Mouse (Mus musculus): Measurements from ENCODE around the gene Morc2b.
"Not testable (repeated sequence)": the region's sequence is repeated elsewhere in the genome, so short reads cannot be mapped to it uniquely, and the experiment has no call there.

Gene Morc2b

GRCm38 (mm10) chr17:33139261-33139820 lies at the start of gene Morc2b:
Gene Morc2b, minus strand, starts transcription at chr17:33139683.
- in situ Hi-C loops (cut with MboI): no loop called here

GRCm38 (mm10) chr17:33168147-33168546 lies 28.7 kb upstream of the Morc2b start, which contains the start of gene Olfr55:
Gene Olfr55, plus strand, starts transcription at chr17:33168447.
- in situ Hi-C loops (cut with MboI): not testable (repeated sequence)

GRCm38 (mm10) chr17:33126257-33126656 lies 13.2 kb downstream of the Morc2b start:
- in situ Hi-C loops (cut with MboI): no loop called here

GRCm38 (mm10) chr17:33124546-33124945 lies 14.9 kb downstream of the Morc2b start:
- in situ Hi-C loops (cut with MboI): no loop called here

- in situ Hi-C loops (cut with MboI): no loop called here
These were observed 42.1 kb downstream of the Morc2b start for GRCm38 (mm10) chr17:33097396-33097795.

- in situ Hi-C loops (cut with MboI): no loop called here
These were observed 46.9 kb downstream of the Morc2b start for GRCm38 (mm10) chr17:33092391-33093193.

GRCm38 (mm10) chr17:33091630-33092029 lies 47.9 kb downstream of the Morc2b start:
- in situ Hi-C loops (cut with MboI): no loop called here

GRCm38 (mm10) chr17:33089220-33089949 lies 50.1 kb downstream of the Morc2b start, which contains the start of gene Zfp563:
Gene Zfp563, plus strand, starts transcription at chr17:33089310.
- in situ Hi-C loops (cut with MboI): no loop called here

GRCm38 (mm10) chr17:33067958-33068357 lies 71.5 kb downstream of the Morc2b start, which contains the start of gene 4921501E09Rik:
Gene 4921501E09Rik, minus strand, starts transcription at chr17:33068058.
- in situ Hi-C loops (cut with MboI): no loop called here
